Mouse (Mus musculus) urinary bladder, postnatal 14 days (tissue): ENCODE measurements around the gene Cdr1.

Source experiments
- DNase-seq: peaks from one replicate; pipeline ENCODE4 v3.0.0; 2021; ENCODE audit warnings: low spot score

Gene Cdr1

DNA sequence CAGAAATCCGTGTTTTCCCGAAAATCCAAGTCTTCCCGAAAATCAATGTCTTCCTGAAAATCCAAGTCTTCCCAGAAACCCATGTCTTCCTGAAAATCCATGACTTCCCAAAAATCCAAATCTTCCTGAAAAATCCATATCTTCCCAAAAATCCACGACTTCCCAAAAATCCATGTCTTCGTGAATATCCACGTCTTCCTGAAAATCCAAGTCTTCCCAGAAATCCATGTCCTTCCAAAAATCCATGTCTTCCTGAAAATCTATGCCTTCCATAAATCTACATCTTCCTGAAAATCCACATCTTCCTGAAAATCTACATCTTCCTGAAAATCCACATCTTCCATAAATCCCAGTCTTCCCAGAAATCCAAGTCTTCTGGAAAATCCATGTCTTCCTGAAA is at the start of gene Cdr1:
Cdr1 (minus strand) TSS at position 101 of the 400 bp plus-strand sequence.
- no peak for DNase-seq

DNA sequence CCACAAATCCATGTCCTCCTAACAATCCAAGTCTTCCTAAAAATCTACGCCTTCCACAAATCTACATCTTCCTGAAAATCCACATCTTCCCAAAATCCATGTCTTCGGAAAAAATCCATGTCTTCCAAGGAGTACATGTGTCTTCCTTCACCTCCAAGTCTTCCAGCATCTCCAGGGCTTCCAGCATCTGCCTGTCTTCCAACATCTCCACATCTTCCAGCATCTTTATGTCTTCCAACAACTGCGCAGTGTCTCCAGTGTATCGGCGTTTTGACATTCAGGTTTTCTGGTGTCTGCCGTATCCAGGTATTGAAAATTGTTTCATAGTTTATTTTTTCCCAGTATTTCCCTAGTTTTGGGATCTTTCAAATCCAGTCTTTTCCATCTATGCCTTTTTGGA is 511 bp upstream of the Cdr1 start:
- DNase-seq: no peak

DNA sequence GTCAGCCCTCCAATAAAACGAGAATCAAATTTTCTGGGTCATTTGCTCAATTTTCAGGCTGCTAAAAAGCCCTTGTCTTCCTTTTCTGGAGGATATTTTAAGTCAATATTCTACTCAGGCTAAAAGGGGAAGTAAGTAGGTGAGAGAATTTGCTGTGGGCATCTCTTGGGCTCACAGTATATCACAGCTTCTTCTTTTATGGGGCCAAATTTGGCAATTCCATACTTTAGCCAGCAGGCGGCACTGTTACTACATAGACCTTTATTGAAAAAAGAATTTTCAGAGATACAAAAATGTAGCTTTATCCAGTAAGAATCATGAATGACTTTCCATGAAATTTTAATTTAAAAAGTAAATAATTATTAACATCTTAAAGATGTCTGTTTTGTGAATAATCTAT is 18.8 kb downstream of the Cdr1 start:
- DNase-seq: peak; percentile 2

DNA sequence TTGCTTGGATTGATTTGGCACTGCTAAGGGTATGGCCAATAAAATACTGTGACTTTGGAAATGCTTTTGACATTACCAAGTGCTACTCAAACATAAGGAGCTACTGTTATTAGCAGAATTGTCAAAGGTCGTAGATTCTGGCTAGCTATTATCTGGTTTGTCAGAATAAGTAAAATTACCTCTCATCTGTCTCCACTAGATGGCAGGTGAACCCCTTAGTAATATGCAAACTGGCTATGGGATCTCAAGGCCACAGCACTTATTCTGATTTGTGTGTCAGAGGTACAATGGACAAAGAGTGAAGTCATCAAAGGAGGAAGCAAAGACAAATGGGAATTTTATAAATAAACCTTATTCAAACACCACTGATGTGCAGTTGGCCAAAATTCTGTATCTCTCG is 24.1 kb downstream of the Cdr1 start:
- no peak for DNase-seq

DNA sequence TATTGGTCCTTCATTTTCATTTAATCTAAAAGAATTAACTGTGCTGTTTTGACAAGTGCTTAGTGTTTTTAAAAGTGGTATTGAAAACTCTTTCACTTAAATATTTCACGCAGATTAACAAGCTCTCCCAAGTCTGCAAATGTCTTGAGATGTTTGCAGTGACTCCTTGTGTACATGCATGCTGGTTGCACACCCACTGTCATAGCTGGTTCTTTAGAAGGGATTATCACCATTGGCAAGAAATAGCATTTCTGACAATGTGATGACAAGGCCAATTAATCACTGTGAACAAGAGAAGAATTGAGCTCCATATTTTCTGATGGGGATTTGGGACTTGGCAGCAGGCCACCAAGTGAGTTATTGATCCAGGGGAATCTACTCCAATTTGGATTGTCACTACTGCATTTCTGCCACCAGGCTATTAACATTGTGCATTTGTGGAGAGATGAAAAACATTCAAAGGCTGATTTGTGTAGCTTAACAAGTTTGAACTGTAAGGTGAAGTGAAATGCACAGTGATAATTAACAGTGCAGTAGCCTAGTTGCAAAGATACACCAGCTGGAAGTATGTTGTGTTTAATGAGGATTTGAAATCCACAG is 30.6 kb downstream of the Cdr1 start:
- no peak for DNase-seq

DNA sequence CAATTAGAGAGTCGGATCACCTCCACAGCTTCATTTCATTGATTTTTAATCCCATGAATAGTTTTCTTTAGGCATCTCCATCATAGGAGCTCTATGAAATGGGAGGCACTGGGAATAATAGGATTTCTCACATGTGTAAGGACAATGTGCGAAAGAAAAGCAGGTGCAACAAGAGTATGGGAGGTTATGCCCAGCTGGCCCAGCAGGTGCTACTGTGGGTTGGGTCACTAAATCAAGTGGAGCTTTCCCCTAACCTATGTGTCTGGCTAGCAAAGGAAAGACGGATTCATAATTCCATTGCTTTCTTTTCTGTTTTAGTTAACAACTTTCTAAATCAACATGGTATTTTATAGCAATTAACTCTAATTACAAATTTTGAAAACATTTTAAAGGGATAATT is 31.1 kb downstream of the Cdr1 start:
- DNase-seq: no peak

DNA sequence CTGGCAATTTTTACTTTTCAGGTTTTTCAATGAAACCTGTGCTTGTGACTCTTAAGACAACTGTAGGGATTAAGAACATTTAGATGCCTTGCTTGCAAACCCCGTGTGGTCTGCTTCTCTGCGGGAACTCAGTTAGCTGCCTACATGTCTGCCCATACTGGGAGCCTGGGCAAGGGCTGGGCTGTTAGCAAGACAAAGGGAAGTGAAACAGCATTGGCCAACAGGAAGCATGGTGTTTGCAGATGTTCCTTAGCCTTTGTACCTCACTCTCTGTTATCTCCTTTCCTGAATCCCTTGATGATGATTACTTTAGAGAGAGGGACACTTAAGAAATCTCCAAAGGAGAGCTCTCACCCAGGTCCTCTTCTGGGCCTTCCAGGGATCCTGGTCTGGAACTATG is 38.8 kb downstream of the Cdr1 start:
- no peak for DNase-seq

DNA sequence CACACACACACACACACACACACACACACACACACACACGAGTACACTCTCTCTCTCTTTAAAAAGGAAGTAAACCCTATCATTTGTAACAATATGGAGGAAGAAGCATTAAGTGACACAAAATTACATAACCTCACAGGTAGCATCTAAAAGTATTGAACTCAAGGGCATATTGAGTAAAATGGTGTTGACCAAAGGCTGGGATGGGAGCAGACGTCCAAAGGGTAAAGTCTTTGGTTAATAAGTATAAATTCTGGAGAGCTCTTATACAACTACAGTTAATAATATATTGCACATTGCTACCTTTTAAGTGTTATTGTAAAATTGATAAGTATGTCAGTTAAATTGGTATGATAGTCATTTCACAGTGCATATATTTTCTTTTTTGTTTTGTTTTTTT is 39.9 kb downstream of the Cdr1 start:
- DNase-seq: no peak

DNA sequence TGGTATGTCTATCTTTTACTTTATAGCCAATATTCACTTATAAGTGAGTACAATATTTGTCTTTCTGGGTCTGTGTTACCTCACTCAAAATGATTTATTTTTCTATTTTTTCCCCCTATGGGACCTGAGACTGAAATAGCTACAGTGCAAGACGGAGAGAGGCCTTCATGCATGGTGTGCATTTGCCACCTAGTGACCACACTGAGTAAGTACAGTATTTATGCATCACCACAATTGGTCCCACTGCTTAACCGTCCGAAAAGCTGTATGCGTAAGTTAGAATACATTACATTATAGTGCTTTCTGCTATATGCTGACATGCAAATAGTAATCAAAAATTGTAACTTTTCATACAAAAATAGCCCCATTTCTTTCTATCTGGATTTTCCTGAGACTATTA is 50.8 kb downstream of the Cdr1 start:
- DNase-seq: no peak
